Mouse (Mus musculus) embryonic fibroblast, embryonic 13.5 days (primary cell): ENCODE results near the gene Limk1.

Source experiments
- CTCF ChIP-seq: IDR thresholded peaks from 2 replicates; pipeline ENCODE4 v1.5.1; 2011; ENCODE audit warnings: mild to moderate bottlenecking, control low read depth, low read length, moderate library complexity, borderline replicate concordance; ENCODE audit not compliant: insufficient read depth
- POLR2A ChIP-seq: IDR thresholded peaks from 2 replicates; pipeline ENCODE4 v1.6.1; 2011; ENCODE audit warnings: low read depth, mild to moderate bottlenecking, control low read depth, low read length, moderate library complexity

- TF ChIP-seq POLR2A = no peak
- no peak for TF ChIP-seq CTCF
These were observed 66.3 kb downstream of the Limk1 start for GRCm38 (mm10) chr5:134622069-134622468.
